Mouse (Mus musculus) right cerebral cortex, postnatal 36 days (tissue): ENCODE measurements around the gene Unc13a.
"Not testable (repeated sequence)": the region's sequence is repeated elsewhere in the genome, so short reads cannot be mapped to it uniquely, and the experiment has no call there.

Experiments
- DNase-seq, 2 experiments: peaks; one replicate each; pipeline ENCODE4 v3.0.0; 2022; ENCODE audit warnings: low spot score in 2 of 2, mixed read lengths in 1 of 2

Unc13a gene

GRCm38 (mm10) chr8:71671549-71671965 lies at the start of gene Unc13a:
TSS of gene Unc13a (minus strand) at chr8:71671757.
- DNase-seq: peak; percentile 86 to 89

- peak; percentile 73 to 76 for DNase-seq
Observed at GRCm38 (mm10) chr8:71719928-71720457, 48.4 kb upstream of the Unc13a start.

GRCm38 (mm10) chr8:71719218-71719617 lies 47.7 kb upstream of the Unc13a start:
- DNase-seq: no peak

- DNase-seq: no peak
Observed at GRCm38 (mm10) chr8:71718252-71718651, 46.7 kb upstream of the Unc13a start.

GRCm38 (mm10) chr8:71717096-71717495 lies 45.5 kb upstream of the Unc13a start:
- DNase-seq: no peak

- no peak for DNase-seq
Observed at GRCm38 (mm10) chr8:71716561-71717053, 45.0 kb upstream of the Unc13a start.

- no peak for DNase-seq
Observed at GRCm38 (mm10) chr8:71715531-71715930, 44.0 kb upstream of the Unc13a start.

- no peak for DNase-seq
Observed at GRCm38 (mm10) chr8:71711574-71711973, 40.0 kb upstream of the Unc13a start.

GRCm38 (mm10) chr8:71709800-71710446 lies 38.4 kb upstream of the Unc13a start:
- peak; percentile 81 to 87 for DNase-seq

GRCm38 (mm10) chr8:71709134-71709799 lies 37.7 kb upstream of the Unc13a start:
- peak in 1 of 2 experiments; percentile 41 for DNase-seq

- no peak for DNase-seq
Observed at GRCm38 (mm10) chr8:71707874-71708273, 36.3 kb upstream of the Unc13a start.

- DNase-seq: not testable (repeated sequence)
Observed at GRCm38 (mm10) chr8:71703400-71703799, 31.8 kb upstream of the Unc13a start.

GRCm38 (mm10) chr8:71702923-71703322 lies 31.4 kb upstream of the Unc13a start:
- no peak for DNase-seq

- no peak for DNase-seq
Observed at GRCm38 (mm10) chr8:71702087-71702432, 30.5 kb upstream of the Unc13a start.

- no peak for DNase-seq
Observed at GRCm38 (mm10) chr8:71701414-71702086, 30.0 kb upstream of the Unc13a start, which contains the start of gene B3gnt3. TSS of gene B3gnt3 (minus strand) at chr8:71701789.

- DNase-seq: no peak
Observed at GRCm38 (mm10) chr8:71700493-71701269, 29.1 kb upstream of the Unc13a start.

GRCm38 (mm10) chr8:71695456-71695855 lies 23.9 kb upstream of the Unc13a start:
- not testable (repeated sequence) for DNase-seq

- DNase-seq: no peak
Observed at GRCm38 (mm10) chr8:71693166-71694041, 21.8 kb upstream of the Unc13a start.

GRCm38 (mm10) chr8:71692509-71692908 lies 21.0 kb upstream of the Unc13a start:
- no peak for DNase-seq

GRCm38 (mm10) chr8:71689028-71689427 lies 17.5 kb upstream of the Unc13a start, which contains the start of gene Insl3:
TSS of gene Insl3 (plus strand) at chr8:71689214.
- no peak for DNase-seq
